Mouse (Mus musculus): Measurements from ENCODE around the gene Rbl1.
"Not testable (repeated sequence)": the region's sequence is repeated elsewhere in the genome, so short reads cannot be mapped to it uniquely, and the experiment has no call there.

The Rbl1 gene

GRCm38 (mm10) chr2:157170166-157170565, 34.2 kb downstream of the Rbl1 start:
- DNase-seq = no peak

GRCm38 (mm10) chr2:157166371-157167080, 37.8 kb downstream of the Rbl1 start:
- no peak for DNase-seq

DNA sequence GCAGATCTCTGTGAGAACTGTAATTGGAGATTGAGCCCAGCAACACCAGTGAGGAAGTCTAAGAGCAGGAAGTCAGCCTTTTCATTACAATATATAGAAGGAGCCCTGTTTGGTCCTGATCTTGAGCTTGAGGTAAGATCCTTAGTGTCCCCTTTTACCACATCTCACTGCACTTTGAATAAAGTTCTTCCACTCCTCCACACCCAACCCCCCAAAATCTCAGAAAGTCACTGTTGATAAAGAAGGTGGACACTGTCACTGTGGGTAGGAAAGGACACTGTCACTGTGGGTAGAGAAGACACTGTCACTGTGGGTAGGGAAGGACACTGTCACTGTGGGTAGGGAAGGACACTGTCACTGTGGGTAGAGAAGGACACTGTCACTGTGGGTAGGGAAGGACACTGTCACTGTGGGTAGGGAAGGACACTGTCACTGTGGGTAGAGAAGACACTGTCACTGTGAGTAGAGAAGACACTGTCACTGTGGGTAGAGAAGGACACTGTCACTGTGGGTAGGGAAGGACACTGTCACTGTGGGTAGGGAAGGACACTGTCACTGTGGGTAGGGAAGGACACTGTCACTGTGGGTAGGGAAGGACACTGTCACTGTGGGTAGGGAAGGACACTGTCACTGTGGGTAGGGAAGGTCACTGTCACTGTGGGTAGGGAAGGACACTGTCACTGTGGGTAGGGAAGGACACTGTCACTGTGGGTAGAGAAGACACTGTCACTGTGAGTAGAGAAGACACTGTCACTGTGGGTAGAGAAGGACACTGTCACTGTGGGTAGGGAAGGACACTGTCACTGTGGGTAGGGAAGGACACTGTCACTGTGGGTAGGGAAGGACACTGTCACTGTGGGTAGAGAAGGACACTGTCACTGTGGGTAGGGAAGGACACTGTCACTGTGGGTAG, 38.8 kb downstream of the Rbl1 start:
- not testable (repeated sequence) for DNase-seq

DNA sequence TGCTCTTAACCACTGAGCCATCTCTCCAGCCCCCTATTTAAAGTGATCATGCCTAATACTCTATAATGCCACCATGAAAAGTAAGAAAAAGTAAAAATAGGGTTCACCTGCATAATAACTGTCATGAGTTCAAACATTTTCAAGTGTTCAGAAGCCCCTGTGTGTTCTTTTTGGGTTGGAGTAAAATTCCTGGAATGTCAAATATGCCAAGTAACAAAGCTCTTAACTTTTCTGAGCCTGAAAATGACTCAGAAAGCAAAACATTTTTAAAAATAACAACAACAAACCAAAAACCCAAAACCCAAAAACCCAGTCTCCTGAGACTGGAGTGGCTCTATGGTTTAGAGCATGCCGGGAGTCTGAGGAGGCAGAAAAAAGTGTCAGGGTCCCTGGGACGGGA, 40.2 kb downstream of the Rbl1 start:
- DNase-seq = no peak

DNA sequence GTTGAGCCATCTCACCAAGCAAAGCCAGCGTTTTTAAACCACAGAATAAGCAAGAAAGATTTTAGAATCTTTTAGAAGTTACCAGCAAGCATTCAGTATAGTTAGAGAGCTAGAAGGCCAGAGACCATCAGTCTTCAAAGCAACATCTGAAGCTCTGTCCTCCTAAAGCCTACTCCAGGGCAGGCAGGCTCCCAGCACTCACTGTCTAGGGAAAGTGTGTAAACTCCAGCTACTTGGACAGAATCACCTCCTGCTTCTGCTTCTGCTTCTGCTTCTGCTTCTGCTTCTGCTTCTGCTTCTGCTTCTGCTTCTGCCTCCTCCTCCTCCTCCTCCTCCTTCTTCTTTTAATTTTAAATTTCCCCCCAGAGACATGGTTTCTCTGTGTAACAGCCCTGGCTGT, 48.3 kb downstream of the Rbl1 start:
- DNase-seq = no peak

- no peak for DNase-seq
These were observed 51.1 kb downstream of the Rbl1 start for GRCm38 (mm10) chr2:157153235-157153634.

GRCm38 (mm10) chr2:157148417-157148816, 55.9 kb downstream of the Rbl1 start:
- DNase-seq = no peak

GRCm38 (mm10) chr2:157147397-157148020, 56.8 kb downstream of the Rbl1 start:
- no peak for DNase-seq

DNA sequence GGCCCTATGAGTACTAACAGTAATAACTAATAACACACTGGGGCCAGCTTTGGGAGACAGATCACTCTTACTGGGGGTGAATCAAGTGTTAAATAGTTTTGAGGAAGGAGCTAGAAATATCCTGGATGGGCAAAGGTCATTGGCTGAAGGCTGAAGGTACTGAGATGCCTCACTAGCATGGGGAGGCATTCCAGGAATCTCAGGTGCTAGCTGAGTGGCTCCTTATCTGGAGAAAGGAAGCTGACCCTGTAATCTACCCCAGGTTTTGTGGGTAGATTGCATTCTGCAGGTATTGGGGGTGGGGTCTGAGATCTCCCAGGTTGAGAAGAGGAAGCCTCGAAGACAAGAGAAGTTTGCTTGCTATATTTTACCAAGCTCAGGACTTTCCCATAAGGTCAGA, 59.2 kb downstream of the Rbl1 start:
- DNase-seq = no peak

GRCm38 (mm10) chr2:157144132-157144531, 60.2 kb downstream of the Rbl1 start:
- no peak for DNase-seq

GRCm38 (mm10) chr2:157141962-157142361, 62.4 kb downstream of the Rbl1 start:
- no peak for DNase-seq

- no peak for DNase-seq
These were observed 65.0 kb downstream of the Rbl1 start for GRCm38 (mm10) chr2:157139251-157139802.

DNA sequence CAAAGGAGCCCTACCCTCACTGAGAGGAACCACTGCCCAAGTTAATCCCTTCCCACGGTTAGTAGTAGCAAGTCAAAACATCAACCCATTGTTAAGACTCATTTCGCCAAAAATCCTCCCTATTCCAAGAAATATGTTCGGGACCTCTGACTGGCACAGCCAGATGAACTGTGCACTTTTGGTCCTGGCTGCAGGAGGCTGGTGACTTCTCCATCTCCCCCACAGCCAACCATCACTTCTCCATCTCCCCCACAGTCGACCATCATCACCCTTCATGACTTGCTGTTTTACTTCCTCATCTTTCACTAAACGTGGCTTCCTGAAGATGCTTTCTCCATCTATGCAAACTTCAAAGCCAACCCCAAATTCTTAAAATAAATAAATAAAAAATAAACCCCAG, 65.5 kb downstream of the Rbl1 start:
- no peak for DNase-seq

- no peak for DNase-seq
These were observed 66.2 kb downstream of the Rbl1 start for GRCm38 (mm10) chr2:157137959-157138731.

- no peak for DNase-seq
These were observed 67.7 kb downstream of the Rbl1 start for GRCm38 (mm10) chr2:157136646-157137045.

DNA sequence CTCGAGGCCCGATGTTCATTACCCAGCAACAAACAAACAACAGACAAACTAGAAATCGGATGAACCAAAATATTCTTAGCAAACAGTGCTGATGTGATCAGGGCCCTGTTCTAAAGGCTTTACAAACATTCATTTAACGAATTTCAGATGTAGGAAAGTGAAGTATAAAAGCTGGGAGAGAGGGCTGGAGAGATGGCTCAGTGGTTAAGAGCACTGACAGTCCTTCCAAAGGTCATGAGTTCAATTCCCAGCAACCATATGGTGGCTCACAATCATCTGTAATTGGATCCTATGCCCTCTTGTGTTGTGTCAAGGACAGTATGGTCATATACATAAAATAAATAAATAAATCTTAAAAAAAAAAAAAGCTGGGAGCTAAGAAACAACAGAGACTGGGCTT, 68.2 kb downstream of the Rbl1 start:
- DNase-seq = no peak

DNA sequence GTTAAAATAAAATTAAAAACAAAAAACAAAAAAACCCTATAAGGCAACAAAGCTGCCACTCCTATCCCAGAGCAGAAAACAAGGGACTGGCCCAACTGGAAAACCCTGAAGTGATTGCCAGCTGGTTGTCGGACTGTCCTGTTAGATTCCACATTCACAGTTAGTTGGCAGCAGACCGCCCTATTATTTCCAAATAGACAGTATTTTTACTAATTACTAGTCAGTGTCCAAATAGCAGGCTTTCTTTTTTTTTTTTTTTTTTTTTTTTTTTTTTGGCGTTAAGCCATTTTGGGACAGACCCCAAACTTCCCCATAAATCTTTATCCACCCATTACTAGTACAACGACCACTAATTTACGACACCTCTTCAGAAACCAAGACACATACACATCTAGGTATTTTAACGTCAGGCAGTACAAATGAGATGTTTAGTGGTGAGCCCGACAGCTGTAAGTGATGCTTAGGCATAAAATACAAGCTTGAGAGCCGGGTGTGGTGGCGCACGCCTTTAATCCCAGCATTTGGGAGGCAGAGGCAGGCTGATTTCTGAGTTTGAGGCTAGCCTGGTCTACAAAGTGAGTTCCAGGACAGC, 68.7 kb downstream of the Rbl1 start:
- DNase-seq = no peak

- DNase-seq = peak; percentile 66 to 74
These were observed 69.3 kb downstream of the Rbl1 start, which contains the start of gene Samhd1 for GRCm38 (mm10) chr2:157135014-157135413. TSS of gene Samhd1 (minus strand) at chr2:157135265.

DNA sequence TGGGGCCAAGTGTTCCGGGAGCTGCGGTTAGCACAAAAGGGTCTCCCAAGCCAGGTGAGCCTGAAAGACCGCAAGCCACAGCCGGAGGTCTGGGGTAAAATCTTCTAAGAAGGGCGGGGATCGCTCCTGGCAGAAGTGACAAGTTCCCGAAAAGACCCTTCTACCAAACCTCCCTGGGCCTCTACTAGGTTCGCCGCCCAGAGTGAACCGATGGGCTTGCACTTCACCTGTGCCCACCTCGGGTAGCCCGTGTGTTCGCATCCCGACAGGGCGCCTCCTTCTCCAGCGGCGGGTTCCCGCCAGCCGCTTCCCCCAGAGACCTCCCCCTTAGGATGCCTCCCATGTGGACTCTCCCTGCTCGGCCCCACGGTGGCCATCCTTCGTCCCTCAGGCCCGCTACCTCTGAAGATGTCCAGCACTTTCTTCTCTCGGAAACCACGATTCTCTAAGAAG, 69.8 kb downstream of the Rbl1 start:
- peak; percentile 6 to 26 for DNase-seq

- no peak for DNase-seq
These were observed 70.4 kb downstream of the Rbl1 start for GRCm38 (mm10) chr2:157133769-157134478.
